Mouse (Mus musculus) embryonic facial prominence, embryonic 13.5 days (tissue): ENCODE measurements at regions not wholly inside any gene's neighbourhood (a gene's known extent, or its start where the extent isn't known, plus 50 kb on each side); places are given as distances from the start of the nearest gene placed in this dataset.
A peak's percentile ranks its signal among the peaks of the same experiment; 100 is the strongest.

Experiments used
- ATAC-seq: fragments of 200-750 bp; cut with Nextera tagmentation; 2 replicates; pipeline ENCODE4 v1.8.0; 2017; ENCODE audit warnings: low read depth; ENCODE audit not compliant: insufficient number of reproducible peaks, insufficient read depth, low FRiP score, low TSS enrichment
- H3K27ac ChIP-seq: fragments of 300-500 bp; sonication (generic); 2 replicates; pipeline ENCODE4 v1.5.1; 2015; ENCODE audit warnings: moderate library complexity, mild to moderate bottlenecking, inconsistent platforms
- H3K27me3 ChIP-seq: fragments of 300-500 bp; sonication (generic); 2 replicates; pipeline ENCODE4 v1.6.1; 2015; ENCODE audit warnings: mild to moderate bottlenecking, inconsistent platforms
- H3K36me3 ChIP-seq: fragments of 300-500 bp; sonication (generic); 2 replicates; pipeline ENCODE4 v1.6.1; 2015; ENCODE audit warnings: mild to moderate bottlenecking, inconsistent platforms
- H3K4me1 ChIP-seq: fragments of 300-500 bp; sonication (generic); 2 replicates; pipeline ENCODE4 v1.6.1; 2015; ENCODE audit warnings: inconsistent platforms
- H3K4me2 ChIP-seq: fragments of 300-500 bp; sonication (generic); 2 replicates; pipeline ENCODE4 v1.6.1; 2015; ENCODE audit warnings: moderate library complexity, mild to moderate bottlenecking, inconsistent platforms
- H3K4me3 ChIP-seq: fragments of 300-500 bp; sonication (generic); 2 replicates; pipeline ENCODE4 v1.5.1; 2015; ENCODE audit warnings: mild to moderate bottlenecking, inconsistent platforms
- H3K9ac ChIP-seq: fragments of 300-500 bp; sonication (generic); 2 replicates; pipeline ENCODE4 v1.6.1; 2015; ENCODE audit warnings: mild to moderate bottlenecking, inconsistent platforms
- H3K9me3 ChIP-seq: fragments of 300-500 bp; sonication (generic); 2 replicates; pipeline ENCODE4 v1.6.1; 2016; ENCODE audit warnings: inconsistent platforms
- WGBS: fragments of 180-500 bp; shearing (Covaris S2); methylation state at CpG from one replicate; pipeline ENCODE4 v1.1.7; 2015; ENCODE audit warnings: mixed read lengths; 5-methylcytosine and 5-hydroxymethylcytosine counted together

GRCm38 (mm10) chr5:119193699-119194681 lies 476.5 kb upstream of the Tbx3 start:
- no peaks in the 10 kb centered on the region for H3K36me3 ChIP-seq
- H3K9ac ChIP-seq, result no peak overlapping the region
- H3K27me3 ChIP-seq, result no peaks in the 10 kb centered on the region
- H3K4me3 ChIP-seq, result no peak overlapping the region
- no peak for ATAC-seq
- peaks cover 11% of the 10 kb centered on the region; the same call in 1 of the 2 replicates for H3K4me1 ChIP-seq
- WGBS, result 52% methylated on average over 21 of the region's 21 CpGs
- no peaks in the 10 kb centered on the region for H3K9me3 ChIP-seq
- no peak overlapping the region for H3K27ac ChIP-seq
- no peak overlapping the region for H3K4me2 ChIP-seq

- no peak overlapping the region for H3K9ac ChIP-seq
These were observed 470.6 kb upstream of the Tbx3 start for GRCm38 (mm10) chr5:119199906-119200305.

GRCm38 (mm10) chr5:119201251-119201650 lies 469.2 kb upstream of the Tbx3 start:
- Histone ChIP-seq H3K36me3 (no peaks in the 10 kb centered on the region), H3K27ac (no peak overlapping the region), H3K9me3 (no peaks in the 10 kb centered on the region), H3K4me2 (no peak overlapping the region), H3K4me3 (no peak overlapping the region), H3K27me3 (no peaks in the 10 kb centered on the region), H3K4me1 (peaks cover 7% of the 10 kb centered on the region; the same call in 1 of the 2 replicates), H3K9ac (no peak overlapping the region)
- ATAC-seq, result no peak
- WGBS, result 62% methylated on average over 8 of the region's 8 CpGs

More at GRCm38 (mm10) chr5:119199906-119200305, 470.6 kb upstream of the Tbx3 start:
- Histone ChIP-seq H3K36me3 (no peaks in the 10 kb centered on the region), H3K27me3 (no peaks in the 10 kb centered on the region), H3K9me3 (no peaks in the 10 kb centered on the region), H3K4me1 (peaks cover 6% of the 10 kb centered on the region; the same call in 1 of the 2 replicates), H3K4me3 (no peak overlapping the region), H3K27ac (no peak overlapping the region), H3K4me2 (no peak overlapping the region)
- WGBS, result 40% methylated on average over 9 of the region's 9 CpGs
- no peak for ATAC-seq

- Histone ChIP-seq H3K9me3 (no peaks in the 10 kb centered on the region), H3K27ac (no peak overlapping the region), H3K27me3 (no peaks in the 10 kb centered on the region), H3K36me3 (no peaks in the 10 kb centered on the region), H3K4me2 (no peak overlapping the region), H3K4me1 (peaks cover 7% of the 10 kb centered on the region; the same call in 1 of the 2 replicates), H3K4me3 (no peak overlapping the region), H3K9ac (no peak overlapping the region)
- 39% methylated on average over 2 of the region's 2 CpGs for WGBS
- no peak for ATAC-seq
These were observed 465.7 kb upstream of the Tbx3 start for GRCm38 (mm10) chr5:119204736-119205135.

- H3K36me3 ChIP-seq, result no peaks in the 10 kb centered on the region
- H3K9ac ChIP-seq, result no peak overlapping the region
- no peak for ATAC-seq
- no peak overlapping the region for H3K4me3 ChIP-seq
- H3K4me2 ChIP-seq, result no peak overlapping the region
- H3K4me1 ChIP-seq, result peaks cover 3% of the 10 kb centered on the region; the same call in 1 of the 2 replicates
- no peaks in the 10 kb centered on the region for H3K27me3 ChIP-seq
- no peak overlapping the region for H3K27ac ChIP-seq
- no peaks in the 10 kb centered on the region for H3K9me3 ChIP-seq
- 71% methylated on average over 13 of the region's 13 CpGs for WGBS
These were observed 462.4 kb upstream of the Tbx3 start for GRCm38 (mm10) chr5:119208077-119208476.

- H3K27ac ChIP-seq, result no peak overlapping the region
- H3K4me3 ChIP-seq, result no peak overlapping the region
- H3K36me3 ChIP-seq, result no peaks in the 10 kb centered on the region
- 69% methylated on average over 4 of the region's 4 CpGs for WGBS
- ATAC-seq, result no peak
- peaks cover 18% of the 10 kb centered on the region for H3K4me1 ChIP-seq
- no peaks in the 10 kb centered on the region for H3K27me3 ChIP-seq
- no peak overlapping the region for H3K4me2 ChIP-seq
- no peaks in the 10 kb centered on the region for H3K9me3 ChIP-seq
- H3K9ac ChIP-seq, result no peak overlapping the region
These were observed 457.3 kb upstream of the Tbx3 start for GRCm38 (mm10) chr5:119213196-119213595.

GRCm38 (mm10) chr5:119213692-119214357 lies 456.6 kb upstream of the Tbx3 start:
- Histone ChIP-seq H3K9me3 (no peaks in the 10 kb centered on the region), H3K4me3 (no peak overlapping the region), H3K4me1 (peaks cover 18% of the 10 kb centered on the region), H3K4me2 (no peak overlapping the region), H3K9ac (no peak overlapping the region; the same call in 1 of the 2 replicates), H3K27me3 (no peaks in the 10 kb centered on the region), H3K36me3 (no peaks in the 10 kb centered on the region), H3K27ac (0 out of 2 replicates have a peak overlapping the region, but pooled peaks have one; percentile 48)
- WGBS, result 48% methylated on average over 7 of the region's 7 CpGs
- no peak for ATAC-seq

GRCm38 (mm10) chr5:119214937-119215336 lies 455.5 kb upstream of the Tbx3 start:
- H3K9ac ChIP-seq, result no peak overlapping the region
- no peak overlapping the region for H3K4me2 ChIP-seq
- WGBS, result 91% methylated on average over 9 of the region's 9 CpGs
- H3K36me3 ChIP-seq, result no peaks in the 10 kb centered on the region
- H3K27ac ChIP-seq, result no peak overlapping the region
- H3K9me3 ChIP-seq, result no peaks in the 10 kb centered on the region
- H3K4me3 ChIP-seq, result no peak overlapping the region
- peaks cover 18% of the 10 kb centered on the region for H3K4me1 ChIP-seq
- H3K27me3 ChIP-seq, result no peaks in the 10 kb centered on the region
- no peak for ATAC-seq

GRCm38 (mm10) chr5:119215364-119215763 lies 455.1 kb upstream of the Tbx3 start:
- Histone ChIP-seq H3K4me1 (peaks cover 18% of the 10 kb centered on the region), H3K27me3 (no peaks in the 10 kb centered on the region), H3K9ac (no peak overlapping the region), H3K27ac (no peak overlapping the region), H3K9me3 (no peaks in the 10 kb centered on the region), H3K36me3 (no peaks in the 10 kb centered on the region), H3K4me3 (no peak overlapping the region), H3K4me2 (no peak overlapping the region)
- WGBS, result 74% methylated on average over 10 of the region's 10 CpGs
- no peak for ATAC-seq

GRCm38 (mm10) chr5:119216146-119216545 lies 454.3 kb upstream of the Tbx3 start:
- H3K9ac ChIP-seq, result no peak overlapping the region
- peaks cover 23% of the 10 kb centered on the region for H3K4me1 ChIP-seq
- H3K9me3 ChIP-seq, result no peaks in the 10 kb centered on the region
- 64% methylated on average over 3 of the region's 3 CpGs for WGBS
- ATAC-seq, result no peak
- H3K27me3 ChIP-seq, result no peaks in the 10 kb centered on the region
- no peak overlapping the region for H3K4me2 ChIP-seq
- no peak overlapping the region for H3K27ac ChIP-seq
- H3K36me3 ChIP-seq, result no peaks in the 10 kb centered on the region
- H3K4me3 ChIP-seq, result no peak overlapping the region

- Histone ChIP-seq H3K27me3 (no peaks in the 10 kb centered on the region), H3K4me3 (no peak overlapping the region), H3K4me2 (no peak overlapping the region), H3K36me3 (no peaks in the 10 kb centered on the region), H3K9me3 (no peaks in the 10 kb centered on the region), H3K27ac (no peak overlapping the region; the same call in 1 of the 2 replicates), H3K4me1 (peaks cover 26% of the 10 kb centered on the region), H3K9ac (no peak overlapping the region)
- no peak for ATAC-seq
- whole genome bisulfite sequencing, result 43% methylated on average over 9 of the region's 9 CpGs
These were observed 453.4 kb upstream of the Tbx3 start for GRCm38 (mm10) chr5:119217077-119217476.
